Mouse (Mus musculus) kidney, postnatal 36 days (tissue): ENCODE measurements at regions not wholly inside any gene's neighbourhood (a gene's known extent, or its start where the extent isn't known, plus 50 kb on each side); places are given as distances from the start of the nearest gene placed in this dataset.
A peak's percentile ranks its signal among the peaks of the same experiment; 100 is the strongest.

ENCODE experiments used
- DNase-seq, 2 experiments: peaks; one replicate each; pipeline ENCODE4 v3.0.0; 2021 to 2022; ENCODE audit warnings: mixed read lengths in 2 of 2

DNA sequence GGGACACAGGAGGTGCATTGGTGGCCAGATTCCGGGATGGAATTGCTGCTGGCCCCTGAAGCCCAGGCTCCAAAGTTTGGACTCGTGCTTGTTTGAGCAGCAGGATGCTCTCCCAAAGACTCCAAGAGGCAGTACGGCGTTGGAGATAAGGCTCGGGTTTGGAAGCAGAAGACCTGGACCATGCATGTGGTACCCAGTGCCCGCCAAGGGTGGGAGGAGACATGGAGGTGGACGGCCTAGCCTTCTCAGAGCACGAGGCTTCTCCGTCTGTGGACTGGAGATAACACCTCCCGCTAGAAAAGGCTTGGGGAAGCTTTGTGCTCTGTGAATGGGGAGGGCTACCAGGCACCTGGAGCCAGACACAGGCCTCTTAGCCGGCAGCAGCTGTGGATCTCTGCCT lies 271.7 kb downstream of the Rps6kc1 start:
- no peak for DNase-seq

DNA sequence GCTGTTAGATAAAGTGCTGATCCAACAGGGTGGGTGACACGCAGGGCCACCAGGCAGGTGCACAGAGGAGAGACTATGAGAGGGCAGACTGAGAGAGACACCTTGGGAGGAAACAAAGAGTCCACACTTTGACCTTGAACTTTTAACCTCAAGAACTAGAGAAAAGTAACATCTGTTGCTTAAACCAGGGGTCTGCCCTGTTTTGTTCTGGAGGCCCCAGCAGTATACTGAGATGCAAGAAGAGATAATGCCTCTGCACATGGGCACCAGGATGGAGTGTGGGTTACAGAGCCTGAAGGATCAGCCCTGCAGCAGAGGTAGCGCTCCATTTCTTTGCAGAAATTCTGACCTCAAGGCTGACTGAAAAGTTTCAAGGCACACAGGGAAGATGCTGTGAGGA lies 276.6 kb downstream of the Rps6kc1 start:
- no peak for DNase-seq

GRCm38 (mm10) chr1:190631641-190632040 lies 279.9 kb downstream of the Rps6kc1 start:
- DNase-seq = no peak

GRCm38 (mm10) chr1:190630193-190630592 lies 281.4 kb downstream of the Rps6kc1 start:
- DNase-seq = no peak

- DNase-seq = no peak
These were observed 287.7 kb downstream of the Rps6kc1 start for GRCm38 (mm10) chr1:190623916-190624315.

DNA sequence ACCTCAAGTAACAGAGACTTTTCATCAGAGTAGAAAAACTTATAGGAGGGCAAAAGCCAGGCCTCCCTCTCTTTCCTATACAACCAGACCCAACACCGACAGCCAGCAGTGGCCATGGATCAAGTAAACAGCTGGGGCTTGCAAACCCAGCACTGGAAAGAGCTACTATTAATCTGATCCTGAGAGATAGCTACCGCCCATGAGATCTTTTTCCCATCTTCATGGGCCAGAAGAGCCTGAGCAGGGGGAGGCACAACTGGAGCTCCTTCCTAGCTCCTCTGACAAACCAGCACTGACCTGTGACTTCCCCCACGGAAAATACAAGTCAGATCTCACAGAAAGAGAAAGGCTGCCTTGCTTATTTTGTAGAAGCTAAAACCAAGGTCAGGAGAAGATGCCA lies 311.1 kb downstream of the Rps6kc1 start:
- no peak for DNase-seq

DNA sequence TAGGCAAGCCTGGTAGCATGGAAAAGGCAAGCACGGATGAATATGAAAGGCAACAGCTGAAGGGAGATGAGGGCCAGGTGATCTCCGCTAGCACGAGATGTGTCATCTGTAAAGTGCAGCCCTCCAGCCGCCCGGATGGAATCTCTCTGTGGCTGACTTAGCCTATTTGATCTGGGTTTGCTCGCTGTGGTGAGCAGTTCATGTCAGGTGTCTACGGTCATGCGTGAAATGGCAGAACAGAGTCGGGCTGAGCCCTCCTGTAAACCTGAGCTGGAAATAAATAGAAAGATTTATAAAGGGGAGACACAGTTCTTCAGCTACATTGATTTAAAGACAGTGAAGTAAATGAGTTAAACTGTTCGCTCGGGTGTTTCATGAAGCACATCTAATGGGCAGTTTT lies 311.9 kb downstream of the Rps6kc1 start:
- no peak for DNase-seq

DNA sequence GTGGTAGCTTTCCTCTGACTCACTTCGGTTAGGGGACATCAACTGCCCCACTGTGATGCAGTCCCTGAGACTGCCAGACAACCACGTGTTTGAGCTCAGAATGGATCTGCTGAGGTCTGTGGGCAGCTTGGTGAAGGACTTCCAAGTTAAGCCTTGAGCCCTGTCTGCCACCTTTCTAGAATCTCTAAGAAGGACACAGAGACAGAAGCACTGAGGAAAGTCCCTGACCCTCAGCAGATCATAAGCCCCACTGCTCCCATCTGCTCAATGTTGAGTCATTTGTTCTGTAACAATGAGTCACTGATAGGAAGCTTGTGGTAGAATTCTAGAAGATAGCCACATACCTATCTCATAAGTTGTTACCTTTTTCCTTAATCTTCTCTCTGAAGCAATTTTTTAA lies 315.4 kb downstream of the Rps6kc1 start:
- no peak for DNase-seq

- DNase-seq = no peak
These were observed 319.9 kb downstream of the Rps6kc1 start for GRCm38 (mm10) chr1:190591621-190592020.

DNA sequence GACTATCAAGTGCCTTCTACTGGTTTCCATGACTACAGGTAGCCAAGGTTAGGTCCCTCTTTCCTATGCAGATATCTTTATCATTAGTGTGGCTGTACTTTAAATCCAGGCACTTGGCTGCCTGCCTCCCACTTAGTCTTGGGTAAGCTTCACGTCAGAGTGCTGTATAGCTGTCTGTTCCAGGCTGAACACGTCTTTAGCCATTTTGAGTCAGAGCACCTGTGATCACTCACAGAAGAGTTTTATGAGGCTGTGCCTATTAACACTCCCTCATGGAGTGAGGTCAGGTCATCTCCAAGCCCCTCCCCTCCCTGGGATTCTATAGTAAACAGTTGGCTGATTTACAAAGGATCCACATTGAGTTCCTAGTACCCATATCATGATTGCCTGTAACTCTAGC lies 322.0 kb downstream of the Rps6kc1 start:
- DNase-seq = no peak

GRCm38 (mm10) chr1:190583272-190583671 lies 328.3 kb downstream of the Rps6kc1 start:
- DNase-seq = no peak

GRCm38 (mm10) chr1:190580653-190581052 lies 330.9 kb downstream of the Rps6kc1 start:
- no peak for DNase-seq

DNA sequence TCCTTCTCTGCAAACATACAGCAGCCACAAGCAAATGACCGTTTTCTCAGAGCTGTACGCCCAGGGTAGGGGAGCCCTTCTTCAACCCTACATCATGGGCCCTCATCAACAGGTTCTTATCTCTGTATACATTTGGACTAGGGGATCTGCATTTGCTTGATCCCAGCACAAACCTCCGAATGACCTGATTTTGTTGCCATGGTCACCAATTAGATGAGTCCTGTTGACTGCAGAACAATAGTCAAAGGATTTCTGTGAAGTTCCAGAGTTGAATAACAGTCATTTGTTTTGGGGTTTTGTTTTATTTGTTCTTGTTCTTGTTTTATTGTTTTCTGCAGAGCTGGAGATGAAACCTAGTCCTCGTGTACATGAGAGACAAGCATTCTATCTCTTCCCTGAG lies 340.6 kb downstream of the Rps6kc1 start:
- no peak for DNase-seq

DNA sequence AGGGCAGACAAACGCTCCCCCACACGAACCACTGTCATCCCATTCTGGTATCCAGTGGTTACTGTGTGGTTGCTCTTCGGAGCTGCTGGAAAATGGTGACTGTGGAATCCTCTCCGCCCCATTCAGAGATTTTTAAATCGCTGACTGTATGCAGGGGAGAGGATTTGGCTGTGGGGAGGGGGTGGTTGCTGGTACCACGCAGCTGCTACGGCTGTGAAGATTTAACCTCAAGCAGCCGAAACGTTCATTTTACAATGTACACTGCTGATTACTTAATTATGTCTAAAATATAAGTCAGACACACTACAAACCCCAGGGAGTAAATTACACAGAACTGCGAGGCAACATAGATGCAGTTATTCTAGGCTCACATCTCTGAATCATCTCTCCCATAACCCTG lies 341.0 kb downstream of the Rps6kc1 start:
- no peak for DNase-seq

DNA sequence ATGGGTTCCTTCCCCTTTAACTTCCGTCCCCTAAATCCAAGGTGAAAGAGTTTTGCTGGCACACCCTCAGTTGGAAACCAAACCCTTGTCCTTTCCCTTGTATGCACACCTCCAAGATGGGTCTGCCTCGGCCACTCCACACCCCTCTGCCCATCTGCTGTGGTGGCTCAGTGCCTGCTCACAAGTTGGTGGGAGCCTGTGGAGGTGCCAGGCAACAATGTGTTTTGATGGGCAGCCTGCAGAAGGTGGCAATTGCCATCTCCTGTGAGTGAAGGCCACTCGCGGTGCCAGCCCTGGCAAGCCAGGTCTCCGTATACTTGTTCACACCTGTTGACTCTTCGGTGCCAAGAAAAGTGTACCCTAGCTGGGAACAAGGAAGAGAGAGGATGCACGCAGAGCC lies 344.8 kb downstream of the Rps6kc1 start:
- no peak for DNase-seq

DNA sequence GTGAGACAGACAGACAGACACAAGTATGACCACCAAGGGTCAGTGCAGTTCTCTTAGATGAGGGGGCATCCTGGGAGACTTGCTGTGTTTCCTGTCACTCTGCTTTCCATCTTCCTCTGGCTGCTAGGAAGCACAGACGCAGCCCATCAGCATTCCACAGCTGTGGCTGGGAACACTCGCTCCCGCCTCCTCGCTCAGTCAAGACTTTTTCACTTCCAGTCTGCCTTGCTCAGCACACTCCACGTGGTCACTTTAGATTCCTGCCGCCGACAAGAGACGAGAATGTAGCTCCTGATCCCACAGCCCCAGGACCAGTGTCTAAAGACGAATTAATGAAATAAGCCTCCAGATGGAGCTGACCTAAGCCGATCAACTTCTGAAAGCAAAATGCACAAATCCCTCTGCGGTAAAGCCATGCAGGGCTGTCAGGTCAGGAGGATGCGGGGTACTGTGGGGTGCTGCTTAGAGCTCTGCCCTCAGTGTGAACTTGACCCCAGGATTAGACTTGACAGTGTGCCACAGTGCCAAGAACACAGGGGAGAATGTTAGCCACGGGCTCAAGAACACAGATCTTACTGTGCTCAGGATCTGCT lies 348.6 kb downstream of the Rps6kc1 start:
- no peak for DNase-seq

DNA sequence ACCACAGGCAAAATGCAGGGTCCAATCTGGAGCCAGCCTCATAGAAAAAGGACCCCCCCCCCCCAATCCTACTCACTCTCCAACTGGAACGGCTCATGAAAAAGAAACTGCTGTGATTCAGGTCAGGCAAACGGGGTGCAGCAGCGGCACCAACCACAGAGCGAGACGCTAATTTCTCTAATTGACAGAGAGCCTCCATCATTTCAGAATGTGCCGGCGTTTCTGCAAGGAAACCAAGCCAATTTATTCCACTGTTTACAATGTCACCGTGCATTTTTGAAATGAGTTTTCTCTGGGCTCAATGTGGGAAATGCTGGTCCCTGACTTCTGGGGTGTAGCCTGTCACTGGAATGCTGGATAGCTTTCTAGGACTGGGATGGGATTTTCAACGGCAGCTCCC lies 351.5 kb downstream of the Rps6kc1 start:
- DNase-seq = no peak

DNA sequence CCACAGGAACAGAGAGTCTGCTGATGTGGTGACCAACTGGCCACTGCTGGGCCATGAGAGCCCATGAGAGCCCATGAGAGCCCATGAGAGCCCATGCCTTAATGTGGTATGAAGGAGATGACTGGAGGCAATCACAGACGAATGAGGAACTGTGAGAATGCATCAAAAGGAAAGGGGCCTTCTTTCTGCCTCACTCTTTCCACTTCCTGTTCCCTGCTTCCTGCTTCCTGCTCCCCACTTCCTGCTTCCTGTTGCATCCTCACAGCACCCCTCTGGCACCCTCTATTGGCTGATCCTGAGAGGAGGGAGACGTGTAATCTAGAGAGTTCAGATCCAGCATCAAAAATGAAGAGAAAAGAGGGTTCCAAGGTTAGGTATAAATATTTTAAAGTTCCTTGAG lies 369.7 kb downstream of the Rps6kc1 start:
- DNase-seq = peak in 1 of 2 experiments; percentile 5

GRCm38 (mm10) chr1:190532879-190533676 lies 362.6 kb upstream of the Prox1 start:
- no peak for DNase-seq

DNA sequence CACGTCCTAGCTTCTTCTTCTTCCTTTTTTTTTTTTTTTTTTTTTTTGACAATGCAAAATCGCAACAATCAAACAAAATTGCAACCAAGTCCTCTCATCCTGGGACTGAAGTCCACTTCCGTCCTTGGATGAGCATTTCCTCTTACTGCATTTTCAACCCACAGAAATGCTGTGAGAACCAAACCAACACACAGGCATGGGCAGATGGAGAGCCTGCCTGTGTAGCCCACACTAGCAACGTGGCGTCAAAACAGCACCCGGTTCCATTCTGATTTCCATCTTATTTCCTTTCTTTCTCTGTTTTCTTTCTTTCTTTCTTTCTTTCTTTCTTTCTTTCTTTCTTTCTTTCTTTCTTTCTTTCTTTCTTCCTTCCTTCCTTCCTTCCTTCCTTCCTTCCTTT lies 360.7 kb upstream of the Prox1 start:
- no peak for DNase-seq

GRCm38 (mm10) chr1:190530079-190530478 lies 359.6 kb upstream of the Prox1 start:
- peak in 1 of 2 experiments; percentile 6 for DNase-seq

GRCm38 (mm10) chr1:190527545-190528137 lies 357.1 kb upstream of the Prox1 start:
- DNase-seq = no peak

- DNase-seq = no peak
These were observed 356.1 kb upstream of the Prox1 start for GRCm38 (mm10) chr1:190526634-190527033.

DNA sequence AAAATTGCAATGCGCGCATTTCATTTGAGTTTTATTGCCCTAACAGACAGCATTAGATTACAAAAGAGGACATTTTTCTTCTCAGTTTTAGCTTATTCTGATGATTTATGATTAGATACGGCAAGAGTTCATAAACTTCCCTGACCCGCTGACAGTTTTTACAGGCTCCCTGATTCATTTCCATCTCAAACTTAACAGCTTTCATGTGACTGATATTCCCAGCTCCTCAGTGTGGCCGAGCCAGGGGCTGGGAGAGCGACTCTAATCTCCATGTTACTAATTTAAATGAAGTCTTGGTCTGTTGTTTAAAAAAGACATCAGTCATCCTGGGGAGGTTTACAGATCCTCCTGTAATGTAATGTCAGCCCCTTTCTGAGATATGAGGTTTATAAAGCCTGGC lies 355.5 kb upstream of the Prox1 start:
- DNase-seq = no peak
